Mouse (Mus musculus): ENCODE results near the gene Hdac11.

DNA sequence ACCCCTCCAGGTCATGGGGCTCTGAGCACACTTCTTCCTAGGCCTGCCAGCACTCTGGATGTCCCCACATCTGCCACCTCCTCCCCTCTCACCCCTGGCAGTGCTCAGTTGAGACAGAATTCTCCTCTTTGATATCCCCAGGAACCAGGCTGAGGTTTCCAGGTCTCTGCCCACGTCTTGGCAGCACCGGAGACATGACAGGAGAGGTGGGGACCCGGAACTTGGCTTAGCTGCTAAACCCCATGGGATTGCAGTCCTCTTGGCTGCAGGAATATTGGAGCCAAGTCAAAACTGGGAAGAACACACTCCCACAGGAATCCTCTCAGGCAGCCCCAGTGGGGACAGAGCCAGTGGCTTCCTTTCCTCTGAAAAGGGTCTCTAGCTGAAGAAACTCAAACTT is 31.4 kb downstream of the Hdac11 start:
- no peak for TF ChIP-seq CTCF (IDR thresholded peaks at IDR 0.05; ENCODE audit: extremely low read depth, insufficient read depth, insufficient read length, insufficient replicate concordance)
- TF ChIP-seq POLR2A (IDR thresholded peaks at IDR 0.05; ENCODE audit: low read depth, low read length): no peak
